Mouse (Mus musculus) layer of hippocampus, adult 11-12 months (tissue): Measurements from ENCODE around the gene Smlr1.

Source experiments
- DNase-seq: peaks from one replicate; pipeline ENCODE4 v3.0.0; 2022; ENCODE audit warnings: low spot score

Smlr1 gene

GRCm38 (mm10) chr10:25535891-25536331 is at the start of gene Smlr1:
TSS of gene Smlr1 (minus strand) at chr10:25536267.
- DNase-seq = no peak

DNA sequence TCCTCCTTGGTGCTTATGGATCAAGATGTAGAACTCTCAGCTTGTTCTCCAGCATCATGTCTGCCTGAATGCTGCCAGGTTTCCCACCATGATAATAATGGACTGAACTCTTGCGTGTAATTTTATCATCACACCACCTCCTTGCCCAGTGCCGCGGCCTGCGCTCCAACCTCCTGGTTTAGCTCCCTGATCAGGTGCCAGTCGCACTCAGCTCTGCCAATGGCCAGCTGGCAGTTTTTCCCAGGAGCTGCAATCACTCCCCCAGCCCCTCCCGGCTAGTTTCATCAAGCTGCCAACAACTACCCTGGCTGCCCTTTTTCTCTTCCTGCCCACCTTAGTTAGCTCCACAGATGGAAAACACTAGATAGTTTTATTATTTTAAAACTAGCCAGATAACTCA is 48.8 kb upstream of the Smlr1 start:
- DNase-seq = peak; percentile 22

- DNase-seq = no peak
These were observed 44.0 kb upstream of the Smlr1 start for GRCm38 (mm10) chr10:25580066-25580465.

DNA sequence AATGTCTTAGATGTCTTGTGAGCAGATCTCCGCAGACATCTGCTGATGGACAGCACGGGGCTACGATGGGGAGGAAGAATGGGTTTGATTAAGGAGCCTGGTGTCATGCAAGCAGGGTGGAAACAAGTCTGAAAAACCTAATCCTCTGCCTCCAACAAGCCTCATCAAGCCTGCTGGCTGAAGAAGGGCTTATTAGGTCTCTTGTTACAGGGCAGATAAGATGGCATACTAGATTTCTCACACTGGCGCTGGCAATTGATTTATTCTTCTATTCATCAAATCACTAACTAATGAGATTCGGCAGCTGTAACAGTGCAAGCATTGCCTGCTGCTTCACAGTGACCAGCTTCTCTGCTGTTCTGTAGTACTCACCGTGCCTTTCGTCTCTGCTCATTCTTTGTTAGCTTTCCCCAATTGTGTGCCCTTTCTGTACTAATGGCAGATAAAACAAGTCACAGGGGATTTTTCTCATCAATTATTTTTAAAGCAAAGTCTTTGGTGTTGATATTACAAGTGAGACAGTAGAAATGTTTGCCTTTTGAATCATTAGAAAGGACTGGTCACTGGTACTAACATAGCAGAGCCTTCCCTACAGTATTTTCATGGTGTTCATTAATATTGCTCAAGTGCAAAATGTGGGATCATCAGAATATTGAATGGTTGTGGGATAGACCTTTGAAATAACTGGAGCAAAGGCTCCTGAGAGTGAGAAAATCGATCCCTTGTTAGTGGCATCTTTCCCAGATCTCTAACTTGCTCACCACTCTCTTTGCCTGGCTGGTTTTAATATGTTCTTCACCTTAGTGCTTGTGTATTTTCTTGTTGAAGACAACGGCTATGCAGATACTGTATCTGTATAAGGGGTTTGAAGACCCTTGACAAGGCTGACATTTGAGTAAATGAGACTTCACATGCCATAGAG is 35.5 kb upstream of the Smlr1 start:
- no peak for DNase-seq

GRCm38 (mm10) chr10:25552936-25553335 is 16.9 kb upstream of the Smlr1 start:
- peak; percentile 10 for DNase-seq

DNA sequence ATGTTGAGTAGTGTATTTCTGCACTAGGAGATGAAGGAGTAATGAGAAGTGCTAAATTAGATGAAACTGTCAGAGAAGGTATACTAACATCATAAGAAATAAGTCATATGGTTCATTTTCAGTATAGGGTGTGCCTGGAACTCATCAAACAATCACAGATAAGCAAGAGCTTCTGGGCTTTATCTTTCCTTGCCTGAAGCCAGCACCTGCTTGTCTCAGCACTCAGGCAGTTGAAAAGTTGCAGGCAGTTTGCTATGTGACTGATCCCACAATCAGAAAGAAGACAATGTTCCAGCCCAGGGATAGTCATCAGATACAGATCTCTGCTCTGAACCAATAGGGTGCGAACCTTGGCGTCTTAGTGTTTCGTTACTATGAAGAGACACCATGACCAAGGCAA is 5.0 kb upstream of the Smlr1 start:
- DNase-seq = no peak

DNA sequence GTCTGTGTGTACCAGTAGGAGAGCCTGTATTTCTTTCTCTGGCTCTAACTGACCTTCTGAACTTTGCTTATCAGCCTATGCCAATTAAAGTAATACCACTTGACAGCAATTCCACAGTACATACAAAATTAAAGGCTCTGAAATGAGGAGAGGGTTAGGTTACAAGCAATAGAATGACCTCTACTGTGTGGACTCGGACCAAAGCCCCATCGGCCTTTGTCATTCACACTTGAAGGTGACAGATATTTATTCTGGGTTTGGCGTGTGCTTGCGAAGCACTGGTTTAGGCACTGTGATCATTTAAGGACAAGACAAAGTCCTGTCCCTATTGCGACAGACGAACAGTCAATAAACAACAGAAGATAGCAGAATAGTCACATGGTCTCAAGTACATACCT is 3.7 kb upstream of the Smlr1 start:
- DNase-seq = no peak

DNA sequence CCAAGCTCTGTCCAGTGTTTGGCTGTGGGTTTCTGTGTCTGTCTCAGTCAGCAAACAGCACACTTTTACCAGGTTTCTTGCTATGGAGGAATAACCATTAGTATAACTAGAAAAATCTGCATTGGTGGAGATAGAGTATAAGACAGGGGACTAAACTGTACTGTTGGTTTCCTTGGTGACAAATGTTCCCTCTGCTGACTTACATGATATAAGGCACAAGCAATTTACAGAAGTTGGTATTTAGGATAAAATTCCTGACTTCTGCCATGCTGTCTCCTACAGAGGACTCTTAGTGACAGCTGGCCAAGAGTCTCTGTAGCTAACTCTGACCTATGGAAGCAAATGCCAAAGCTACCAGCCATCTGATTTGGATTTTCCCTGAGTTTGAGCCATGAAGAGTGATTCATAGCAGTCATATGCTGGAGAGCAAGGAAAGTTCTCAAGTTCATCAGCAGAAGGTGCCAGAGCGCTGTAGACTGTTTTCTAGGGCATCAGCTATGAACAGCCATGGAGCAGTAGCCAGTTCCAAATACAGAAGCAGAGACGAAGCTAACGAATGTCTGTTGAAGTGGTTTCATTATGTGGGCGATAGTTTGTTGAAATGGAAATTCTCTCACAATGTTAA is 3.2 kb upstream of the Smlr1 start:
- peak; percentile 66 for DNase-seq

- DNase-seq = no peak
These were observed 2.7 kb upstream of the Smlr1 start for GRCm38 (mm10) chr10:25538738-25539137.

GRCm38 (mm10) chr10:25536621-25537020 is 554 bp upstream of the Smlr1 start:
- no peak for DNase-seq

DNA sequence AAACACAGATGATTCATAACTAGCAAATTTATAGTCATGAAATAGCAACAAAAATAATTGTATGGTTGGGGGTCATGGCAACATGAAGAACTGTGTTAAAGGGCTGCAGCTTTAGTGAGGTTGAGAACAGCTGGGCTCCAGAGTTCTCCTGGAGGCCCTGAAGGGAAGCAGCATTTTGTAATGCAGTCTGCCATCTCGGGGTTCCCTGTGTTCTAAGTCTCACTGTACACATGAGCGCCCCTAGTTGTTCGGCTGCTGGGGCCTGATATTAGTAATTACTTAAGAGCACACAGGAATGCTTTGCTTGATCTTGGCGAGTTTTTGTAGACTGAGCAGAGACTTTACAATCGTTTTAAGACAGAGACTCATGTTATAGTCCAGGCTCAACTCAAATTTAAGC is 1.6 kb downstream of the Smlr1 start:
- no peak for DNase-seq

DNA sequence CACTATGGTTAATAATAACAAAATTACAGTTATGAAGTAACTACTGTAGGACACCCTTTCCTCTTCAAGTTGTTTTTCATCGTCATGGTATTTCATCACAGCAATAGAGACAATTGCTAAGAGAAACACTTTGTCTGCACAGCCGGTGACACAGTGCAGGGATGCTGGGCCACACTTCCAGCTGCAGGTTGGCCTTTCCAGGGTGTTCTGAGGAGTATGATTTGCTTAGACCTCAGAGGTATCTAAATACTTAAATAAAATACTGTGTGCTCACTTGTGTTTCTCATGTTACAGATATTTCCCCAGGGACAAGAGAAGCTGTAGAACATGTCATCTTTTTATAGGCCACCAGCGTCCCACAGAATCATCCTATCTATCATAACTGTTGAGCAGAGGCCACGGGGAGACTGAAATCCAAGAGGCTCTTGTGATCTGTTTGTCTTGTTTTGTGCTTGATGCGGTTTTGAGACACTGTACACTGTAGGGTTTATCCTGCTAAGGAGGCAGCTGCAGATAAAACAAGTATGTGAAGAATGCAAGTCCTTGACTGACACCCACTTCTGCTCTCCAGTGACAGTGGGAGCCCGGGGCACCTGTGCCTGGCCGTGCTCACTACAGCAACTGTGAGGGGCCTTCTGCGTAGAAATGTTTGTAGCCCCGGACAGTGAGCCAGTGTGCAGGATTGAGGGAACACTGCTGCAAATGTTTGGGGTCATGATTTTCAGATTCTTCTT is 2.4 kb downstream of the Smlr1 start:
- no peak for DNase-seq

DNA sequence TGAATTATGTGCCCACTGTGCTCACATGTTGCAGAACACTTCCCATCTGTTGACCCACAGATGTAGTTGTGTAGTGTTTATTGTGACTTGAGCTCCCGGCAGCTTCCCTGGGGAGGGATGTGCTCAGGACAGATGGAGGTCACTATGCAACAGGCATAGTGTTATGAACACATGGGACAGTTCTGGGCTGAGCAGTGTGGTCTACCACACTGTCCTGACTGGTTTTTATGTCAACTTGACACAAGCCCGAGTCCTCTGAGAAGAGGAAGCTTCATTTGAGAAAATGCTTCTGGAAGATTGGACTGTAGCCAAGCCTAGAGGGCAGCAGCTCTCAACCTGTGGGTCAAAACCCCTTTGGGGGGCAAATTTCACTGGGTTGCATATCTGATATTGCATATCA is 3.0 kb downstream of the Smlr1 start:
- no peak for DNase-seq

DNA sequence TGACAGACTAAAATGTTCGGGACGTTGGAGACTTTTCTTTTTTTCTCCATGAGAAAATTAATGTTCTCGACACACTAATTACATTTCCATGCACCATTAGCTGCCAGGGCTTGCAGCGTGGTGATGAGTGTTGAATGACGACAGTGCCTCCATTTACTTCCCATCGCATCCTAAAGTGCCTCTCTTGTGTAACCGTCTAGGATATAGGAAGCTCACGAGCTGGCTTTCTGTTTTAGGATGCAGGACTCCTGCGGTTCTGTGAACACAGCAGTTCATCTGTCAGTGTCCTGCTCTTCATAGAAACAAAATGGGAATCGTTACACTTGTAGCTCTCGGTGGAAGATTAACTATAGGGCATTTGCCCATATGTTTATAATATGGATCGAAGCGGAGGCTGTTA is 4.7 kb downstream of the Smlr1 start:
- DNase-seq = no peak

DNA sequence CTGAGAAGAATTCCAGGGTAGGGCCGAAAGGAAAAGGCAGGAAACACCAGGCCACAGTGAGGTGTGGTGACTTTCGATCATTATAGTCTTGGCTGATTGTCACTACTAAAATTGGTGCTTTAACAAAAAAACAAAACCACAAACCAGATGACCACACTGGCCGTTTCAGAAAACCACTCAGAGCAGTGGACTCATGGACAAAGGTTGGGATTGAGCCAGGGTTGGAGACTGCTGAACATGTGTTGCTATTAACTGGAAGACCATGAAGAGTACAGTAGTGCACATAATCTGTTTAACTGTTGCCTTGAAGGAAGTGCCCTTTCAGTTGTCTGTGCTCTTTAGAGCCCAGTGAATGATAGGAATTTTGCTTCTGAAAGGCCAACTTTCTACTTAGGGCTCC is 8.9 kb downstream of the Smlr1 start:
- no peak for DNase-seq

DNA sequence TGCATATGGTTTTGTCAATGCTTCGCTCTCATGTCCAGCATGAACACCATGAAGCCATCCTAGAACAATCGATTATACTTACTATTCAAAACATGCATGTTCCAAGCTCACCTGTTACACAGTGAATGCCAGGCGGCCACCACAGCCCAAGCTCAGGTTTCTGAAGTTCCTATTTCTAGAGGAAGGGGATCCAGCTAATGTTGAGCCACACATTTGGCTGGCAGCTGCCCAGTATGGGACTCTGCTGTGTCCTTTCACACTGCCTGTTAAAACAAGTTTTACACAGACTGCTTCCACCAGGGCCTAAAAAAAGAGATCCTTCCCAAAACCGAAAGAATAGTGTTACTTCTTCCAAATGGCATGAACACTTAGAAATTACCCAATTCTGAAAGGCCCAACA is 9.4 kb downstream of the Smlr1 start:
- DNase-seq = no peak

- DNase-seq = no peak
These were observed 9.9 kb downstream of the Smlr1 start for GRCm38 (mm10) chr10:25526156-25526555.

DNA sequence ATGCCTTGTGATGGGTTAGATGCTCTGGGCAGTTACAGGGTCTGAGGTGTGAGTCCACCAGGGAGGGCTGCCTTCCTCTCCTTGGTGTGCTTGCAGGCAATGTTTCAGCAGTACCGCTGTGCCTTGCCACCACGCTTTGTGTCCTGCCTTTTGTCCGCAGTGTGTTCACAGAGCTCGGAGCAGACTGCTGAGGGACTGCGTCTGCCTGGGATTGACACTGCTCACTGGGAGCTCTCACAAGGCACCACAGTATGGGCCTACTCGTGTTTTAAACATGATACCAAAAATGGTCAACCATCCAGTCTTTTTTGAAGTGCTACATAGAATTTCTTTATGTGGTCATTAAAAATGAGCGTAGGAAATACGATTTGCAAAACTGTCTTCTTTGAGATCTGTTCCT is 12.3 kb downstream of the Smlr1 start:
- DNase-seq = no peak

DNA sequence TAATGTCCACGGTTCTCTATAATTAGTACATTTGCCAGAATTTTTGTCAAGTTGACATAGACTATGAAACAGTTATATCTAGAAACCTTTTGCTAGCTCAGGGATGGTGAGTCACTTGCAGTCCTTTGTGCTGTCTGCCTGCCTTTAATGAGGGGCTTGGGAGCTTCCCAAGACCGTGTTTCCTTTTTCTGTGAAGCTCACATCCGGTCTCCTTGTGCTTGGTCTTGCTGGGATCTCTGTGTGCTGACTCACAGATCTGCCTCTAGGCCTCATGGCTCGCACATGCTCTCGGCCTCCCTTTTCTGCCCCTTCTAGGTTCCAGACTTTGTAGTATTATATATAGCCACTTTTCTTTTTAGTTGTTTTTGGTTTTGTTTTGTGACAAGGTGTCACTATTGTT is 15.6 kb downstream of the Smlr1 start:
- no peak for DNase-seq

DNA sequence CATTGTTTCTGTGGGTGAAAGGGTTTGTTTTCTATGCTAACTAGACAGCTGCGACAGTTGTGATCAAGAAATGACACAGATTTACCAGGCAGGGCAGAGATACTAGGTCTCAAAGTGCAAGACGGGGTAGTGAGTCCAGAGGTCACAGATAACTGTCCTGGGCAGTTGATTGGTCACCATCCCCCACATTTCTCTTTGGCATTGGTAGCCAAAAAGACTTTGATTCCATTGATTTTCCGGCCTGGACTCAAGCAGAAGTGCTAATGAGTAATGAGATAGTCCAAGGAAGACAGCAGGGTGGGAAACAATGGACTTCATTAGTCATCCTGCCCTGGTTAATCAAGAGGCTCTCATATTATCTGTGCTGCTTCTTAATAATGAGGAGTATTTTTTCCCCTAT is 16.1 kb downstream of the Smlr1 start:
- DNase-seq = no peak

DNA sequence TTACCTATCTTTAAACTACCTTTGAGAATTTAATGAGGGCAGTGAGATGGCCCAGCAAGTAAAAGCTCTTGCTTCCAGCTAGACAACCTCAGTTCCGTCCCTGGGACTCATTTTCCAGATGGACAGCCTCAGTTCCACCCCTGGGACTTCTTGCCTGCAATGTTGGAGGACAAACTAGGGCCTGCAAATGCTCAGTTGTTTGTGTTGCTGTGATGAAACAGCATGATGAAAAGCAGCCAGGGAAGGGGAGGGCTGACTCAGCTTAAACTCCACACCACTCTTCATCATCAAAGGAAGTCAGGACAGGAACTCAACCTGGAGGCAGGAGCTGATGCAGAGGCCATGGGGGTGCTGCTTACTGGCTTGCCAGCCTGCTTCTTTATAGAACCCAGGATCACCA is 22.2 kb downstream of the Smlr1 start:
- DNase-seq = no peak

DNA sequence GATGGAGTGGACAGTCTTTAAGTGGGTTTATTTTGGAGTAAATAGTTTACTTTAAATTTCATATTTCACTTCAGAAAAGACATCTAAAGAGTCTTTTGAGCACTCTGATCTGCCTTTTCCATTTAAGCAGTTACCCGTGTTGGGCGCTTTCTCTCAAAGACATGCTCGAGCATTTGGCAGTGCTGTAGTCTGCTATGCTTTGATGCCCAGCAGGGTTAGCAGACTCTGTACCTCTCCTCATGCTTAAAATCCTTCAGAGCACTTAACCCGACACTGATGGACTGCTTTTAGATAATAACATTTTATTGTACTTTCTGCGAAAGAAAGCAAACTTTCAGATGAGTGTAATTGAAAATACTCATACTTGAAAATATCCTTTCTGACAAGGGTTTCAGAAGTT is 32.8 kb downstream of the Smlr1 start:
- DNase-seq = no peak
